Mouse (Mus musculus): ENCODE data around the gene Sypl.
A peak's percentile ranks its signal among the peaks of the same experiment; 100 is the strongest.
"Not testable (repeated sequence)": the region's sequence is repeated elsewhere in the genome, so short reads cannot be mapped to it uniquely, and the experiment has no call there.

The Sypl gene

GRCm38 (mm10) chr12:32943951-32944350 lies 9.7 kb upstream of the Sypl start:
- DNase-seq (ENCODE audit: low spot score) = no peak

- DNase-seq (ENCODE audit: low spot score) = no peak
Measured at GRCm38 (mm10) chr12:32944884-32945454, 8.7 kb upstream of the Sypl start.

GRCm38 (mm10) chr12:32946376-32946775 lies 7.3 kb upstream of the Sypl start:
- DNase-seq (ENCODE audit: low spot score) = no peak

- peak; percentile 17 for DNase-seq (ENCODE audit: low spot score)
Measured at GRCm38 (mm10) chr12:32952416-32952815, 1.3 kb upstream of the Sypl start.

- DNase-seq (ENCODE audit: low spot score) = no peak
Measured at GRCm38 (mm10) chr12:32953066-32953465, 625 bp upstream of the Sypl start.

- DNase-seq (ENCODE audit: low spot score) = no peak
Measured at GRCm38 (mm10) chr12:32954216-32955021, 728 bp downstream of the Sypl start.

GRCm38 (mm10) chr12:32955037-32955436 lies 1.3 kb downstream of the Sypl start:
- DNase-seq (ENCODE audit: low spot score) = no peak

- DNase-seq (ENCODE audit: low spot score) = no peak
Measured at GRCm38 (mm10) chr12:32957211-32957610, 3.5 kb downstream of the Sypl start.

GRCm38 (mm10) chr12:32962132-32962531 lies 8.4 kb downstream of the Sypl start:
- DNase-seq (ENCODE audit: low spot score) = no peak

- DNase-seq (ENCODE audit: low spot score) = no peak
Measured at GRCm38 (mm10) chr12:32963858-32964257, 10.2 kb downstream of the Sypl start.

GRCm38 (mm10) chr12:32972287-32972686 lies 18.6 kb downstream of the Sypl start:
- no peak for DNase-seq (ENCODE audit: low spot score)

GRCm38 (mm10) chr12:32974893-32975292 lies 21.2 kb downstream of the Sypl start:
- DNase-seq (ENCODE audit: low spot score) = no peak

- no peak for DNase-seq (ENCODE audit: low spot score)
Measured at GRCm38 (mm10) chr12:32975501-32975900, 21.8 kb downstream of the Sypl start.

GRCm38 (mm10) chr12:32982631-32983030 lies 28.9 kb downstream of the Sypl start:
- DNase-seq (ENCODE audit: low spot score) = no peak

- no peak for DNase-seq (ENCODE audit: low spot score)
Measured at GRCm38 (mm10) chr12:32983081-32983480, 29.4 kb downstream of the Sypl start.

GRCm38 (mm10) chr12:32986284-32986683 lies 32.6 kb downstream of the Sypl start:
- DNase-seq (ENCODE audit: low spot score) = no peak

GRCm38 (mm10) chr12:32989731-32990130 lies 36.0 kb downstream of the Sypl start:
- DNase-seq (ENCODE audit: low spot score) = no peak

- no peak for DNase-seq (ENCODE audit: low spot score)
Measured at GRCm38 (mm10) chr12:32994081-32994480, 40.4 kb downstream of the Sypl start.

- no peak for DNase-seq (ENCODE audit: low spot score)
Measured at GRCm38 (mm10) chr12:32995081-32995834, 41.6 kb downstream of the Sypl start.

GRCm38 (mm10) chr12:32998766-32999165 lies 45.1 kb downstream of the Sypl start:
- DNase-seq (ENCODE audit: low spot score) = no peak

- not testable (repeated sequence) for DNase-seq (ENCODE audit: low spot score)
Measured at GRCm38 (mm10) chr12:32999778-33000177, 46.1 kb downstream of the Sypl start.

GRCm38 (mm10) chr12:33000402-33000801 lies 46.7 kb downstream of the Sypl start:
- DNase-seq (ENCODE audit: low spot score) = no peak

Measured in urinary bladder, postnatal 25 days (tissue).